Mouse (Mus musculus) liver, embryonic 13.5 days (tissue): ENCODE measurements around the gene Slc9b2. TPM values are rescaled to one million over a fixed set of nuclear protein-coding genes. Genes with fewer than 3 reads are reported as not detected.

ENCODE experiments used
- ATAC-seq: fragments of 200-750 bp; cut with Nextera tagmentation; 2 replicates; pipeline ENCODE4 v1.8.0; 2017; ENCODE audit warnings: low read depth, mild to moderate bottlenecking, moderate number of reproducible peaks, moderate library complexity
- DNase-seq: peaks from one replicate; pipeline ENCODE4 v3.0.0; 2022
- H3K27ac ChIP-seq: fragments of 300-500 bp; sonication (generic); 2 replicates; pipeline ENCODE4 v1.5.1; 2015; ENCODE audit warnings: moderate library complexity, mild to moderate bottlenecking, inconsistent platforms
- H3K27me3 ChIP-seq: fragments of 300-500 bp; sonication (generic); 2 replicates; pipeline ENCODE4 v1.6.1; 2015; ENCODE audit warnings: mild to moderate bottlenecking, inconsistent platforms
- H3K36me3 ChIP-seq: fragments of 300-500 bp; sonication (generic); 2 replicates; pipeline ENCODE4 v1.6.1; 2015; ENCODE audit warnings: mild to moderate bottlenecking, inconsistent platforms
- H3K4me1 ChIP-seq: fragments of 300-500 bp; sonication (generic); replicated peaks from 2 replicates; pipeline ENCODE4 v1.6.1; 2015; ENCODE audit warnings: inconsistent platforms
- H3K4me2 ChIP-seq: fragments of 300-500 bp; sonication (generic); 2 replicates; pipeline ENCODE4 v1.6.1; 2015; ENCODE audit warnings: inconsistent platforms, mild to moderate bottlenecking, moderate library complexity
- H3K4me3 ChIP-seq: fragments of 300-500 bp; sonication (generic); replicated peaks from 2 replicates; pipeline ENCODE4 v1.5.1; 2015; ENCODE audit warnings: mild to moderate bottlenecking, inconsistent platforms
- H3K9ac ChIP-seq: fragments of 300-500 bp; sonication (generic); 2 replicates; pipeline ENCODE4 v1.6.1; 2015; ENCODE audit warnings: mild to moderate bottlenecking, inconsistent platforms
- H3K9me3 ChIP-seq: fragments of 300-500 bp; sonication (generic); replicated peaks from 2 replicates; pipeline ENCODE4 v1.6.1; 2016; ENCODE audit warnings: inconsistent platforms
- WGBS: fragments of 180-500 bp; shearing (Covaris S2); methylation state at CpG from one replicate; pipeline ENCODE4 v1.1.7; 2015; ENCODE audit not compliant: insufficient replicate concordance; 5-methylcytosine and 5-hydroxymethylcytosine counted together
- polyA plus RNA-seq: library from polyadenylated mRNA; unstranded; fragments of >200 nt; fragmentation: Nextera tagmentation; extraction: Ambion mirVana; gene quantifications from 2 replicates; pipeline ENCODE4 v1.2.1, GENCODE M21; 2015

The Slc9b2 gene
- polyA plus RNA-seq = 0.25 and 0.51 TPM in 2 replicates

DNA sequence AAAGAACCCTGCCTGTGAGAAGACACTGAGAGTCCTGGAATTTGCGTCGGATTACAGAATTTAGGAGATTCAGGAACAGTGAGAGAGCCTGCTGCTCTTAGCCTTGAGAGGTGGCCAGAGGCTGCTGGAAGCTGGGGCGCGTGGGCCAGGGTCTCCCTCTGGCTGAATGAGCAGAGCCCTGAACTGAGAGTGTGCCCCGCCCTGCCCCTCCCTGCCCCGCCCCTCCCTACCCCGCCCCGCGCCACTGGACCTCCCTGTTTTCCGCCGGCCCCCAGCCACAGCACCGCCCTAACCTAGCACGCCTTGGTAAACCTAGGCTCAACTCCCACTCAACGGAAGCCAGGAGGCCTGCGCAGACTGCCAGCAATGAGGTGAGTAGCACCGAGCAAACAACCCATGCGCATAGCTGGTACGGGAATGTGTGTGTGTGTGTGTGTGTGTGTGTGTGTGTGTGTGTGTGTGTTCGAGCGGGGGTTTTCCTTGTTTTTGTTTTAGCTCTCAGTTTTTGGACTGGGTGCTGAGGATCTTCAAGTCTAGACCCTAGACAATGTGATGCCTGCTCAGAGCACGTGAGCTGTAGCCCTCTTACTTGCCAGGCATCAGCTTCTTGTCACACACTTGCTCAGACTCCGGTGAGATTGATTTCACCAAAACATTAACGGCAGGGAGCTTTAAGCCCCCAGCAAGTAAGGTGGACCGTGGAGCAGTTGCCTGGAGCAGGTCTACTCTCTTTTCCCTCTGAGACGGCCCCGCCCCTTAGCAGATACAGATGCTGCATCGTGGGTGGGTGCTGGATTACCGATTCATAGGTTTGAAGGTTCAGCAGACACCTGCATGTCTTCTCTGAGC, at the start of gene Slc9b2:
Slc9b2 (plus strand) TSS at position 290 of the 849 bp plus-strand sequence.
- no peak within 1 kb of the TSS for H3K9ac ChIP-seq
- ATAC-seq (peak; percentile 90), DNase-seq (peak; percentile 12)
- no peaks in the 10 kb centered on the region for H3K36me3 ChIP-seq
- H3K27me3 ChIP-seq = no peaks in the 10 kb centered on the region
- no peak within 1 kb of the TSS for H3K27ac ChIP-seq
- H3K4me1 ChIP-seq = peaks cover 11% of the 10 kb centered on the region
- H3K4me2 ChIP-seq = peak within 1 kb of the TSS; percentile 59
- H3K9me3 ChIP-seq = no peaks in the 10 kb centered on the region
- peak within 1 kb of the TSS; percentile 34 for H3K4me3 ChIP-seq
- 9% methylated on average over 28 of the region's 28 CpGs for WGBS

DNA sequence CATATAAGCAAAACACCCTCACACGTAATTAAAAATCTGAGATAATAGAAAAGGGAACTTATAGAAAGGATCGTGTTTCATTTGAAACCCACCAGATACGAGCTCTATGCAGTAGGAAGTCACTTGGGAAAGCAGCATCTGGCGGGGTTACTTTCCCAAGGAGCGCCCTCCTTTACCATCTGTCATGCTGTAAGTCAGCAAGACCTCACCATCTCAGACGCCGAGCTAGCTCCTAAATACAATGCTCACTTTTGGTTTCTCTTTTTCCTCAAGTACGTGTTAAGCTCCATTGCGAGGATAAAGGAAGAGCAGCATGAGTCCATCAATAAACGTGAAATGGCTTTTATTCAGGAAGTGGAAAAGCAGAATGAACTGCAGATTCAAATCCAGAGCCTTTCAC, 48.6 kb upstream of the Slc9b2 start:
- peaks cover 88% of the 10 kb centered on the region for H3K36me3 ChIP-seq
- DNase-seq (no peak), ATAC-seq (no peak)
- no peak overlapping the region for H3K9ac ChIP-seq
- no peak overlapping the region for H3K4me2 ChIP-seq
- H3K9me3 ChIP-seq = no peaks in the 10 kb centered on the region
- no peaks in the 10 kb centered on the region for H3K27me3 ChIP-seq
- H3K27ac ChIP-seq = no peak overlapping the region
- H3K4me3 ChIP-seq = no peak overlapping the region
- H3K4me1 ChIP-seq = no peaks in the 10 kb centered on the region
- WGBS = 91% methylated on average over 10 of the region's 10 CpGs

- H3K4me2 ChIP-seq = no peak overlapping the region
- no peak overlapping the region for H3K9ac ChIP-seq
- 94% methylated on average over 7 of the region's 7 CpGs for WGBS
- no peak overlapping the region for H3K27ac ChIP-seq
- H3K27me3 ChIP-seq = no peaks in the 10 kb centered on the region
- H3K9me3 ChIP-seq = no peaks in the 10 kb centered on the region
- H3K4me1 ChIP-seq = no peaks in the 10 kb centered on the region
- DNase-seq = no peak
- no peak overlapping the region for H3K4me3 ChIP-seq
- H3K36me3 ChIP-seq = peaks cover 95% of the 10 kb centered on the region
- no peak for ATAC-seq
Observed at GRCm38 (mm10) chr3:135260233-135260632, 47.3 kb upstream of the Slc9b2 start.

GRCm38 (mm10) chr3:135268616-135269015, 38.9 kb upstream of the Slc9b2 start:
- no peak for DNase-seq
- Histone ChIP-seq H3K27me3 (no peaks in the 10 kb centered on the region), H3K9me3 (no peaks in the 10 kb centered on the region), H3K4me1 (no peaks in the 10 kb centered on the region), H3K27ac (no peak overlapping the region), H3K36me3 (peaks cover 94% of the 10 kb centered on the region), H3K4me3 (no peak overlapping the region), H3K9ac (no peak overlapping the region), H3K4me2 (no peak overlapping the region)
- 84% methylated on average over 5 of the region's 5 CpGs for WGBS
- no peak for ATAC-seq

- ATAC-seq (peak; percentile 61), DNase-seq (no peak)
- H3K9ac ChIP-seq = no peak overlapping the region
- H3K27me3 ChIP-seq = no peaks in the 10 kb centered on the region
- no peaks in the 10 kb centered on the region for H3K4me1 ChIP-seq
- no peak overlapping the region for H3K4me3 ChIP-seq
- H3K27ac ChIP-seq = no peak overlapping the region
- peaks cover 88% of the 10 kb centered on the region for H3K36me3 ChIP-seq
- WGBS = 86% methylated on average over 10 of the region's 10 CpGs
- no peak overlapping the region for H3K4me2 ChIP-seq
- no peaks in the 10 kb centered on the region for H3K9me3 ChIP-seq
Observed at GRCm38 (mm10) chr3:135269391-135269990, 38.0 kb upstream of the Slc9b2 start.

DNA sequence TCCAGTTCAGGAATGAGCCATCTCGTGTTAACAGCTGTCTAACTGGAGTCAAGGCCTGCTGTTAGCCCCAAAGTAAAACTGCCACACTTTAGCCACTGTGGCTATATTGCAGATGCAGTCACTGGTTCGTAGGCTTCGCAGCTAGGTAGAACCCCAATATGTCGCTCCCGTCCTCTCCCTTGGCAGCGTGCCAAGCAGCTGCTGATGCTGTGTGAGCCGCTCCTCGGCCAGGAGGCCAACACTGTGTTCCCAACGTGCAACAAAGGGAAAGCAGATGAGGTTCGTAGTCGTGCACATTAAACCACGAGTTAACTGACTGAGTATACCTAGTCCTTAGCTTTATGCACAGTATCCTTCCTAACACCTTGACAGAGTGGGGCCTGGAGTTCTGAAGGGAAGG, 34.9 kb upstream of the Slc9b2 start:
- DNase-seq = no peak
- H3K4me3 ChIP-seq = no peak overlapping the region
- 86% methylated on average over 12 of the region's 12 CpGs for WGBS
- H3K9me3 ChIP-seq = no peaks in the 10 kb centered on the region
- H3K36me3 ChIP-seq = peaks cover 64% of the 10 kb centered on the region
- no peaks in the 10 kb centered on the region for H3K4me1 ChIP-seq
- no peak overlapping the region for H3K27ac ChIP-seq
- H3K4me2 ChIP-seq = no peak overlapping the region
- no peak for ATAC-seq
- no peak overlapping the region for H3K9ac ChIP-seq
- no peaks in the 10 kb centered on the region for H3K27me3 ChIP-seq

- H3K36me3 ChIP-seq = peaks cover 60% of the 10 kb centered on the region
- no peak overlapping the region for H3K27ac ChIP-seq
- H3K4me3 ChIP-seq = no peak overlapping the region
- WGBS = 89% methylated on average over 13 of the region's 13 CpGs
- DNase-seq (no peak), ATAC-seq (no peak)
- H3K27me3 ChIP-seq = no peaks in the 10 kb centered on the region
- no peak overlapping the region for H3K4me2 ChIP-seq
- H3K9ac ChIP-seq = no peak overlapping the region
- H3K9me3 ChIP-seq = no peaks in the 10 kb centered on the region
- no peaks in the 10 kb centered on the region for H3K4me1 ChIP-seq
Observed at GRCm38 (mm10) chr3:135273047-135273446, 34.5 kb upstream of the Slc9b2 start.

DNA sequence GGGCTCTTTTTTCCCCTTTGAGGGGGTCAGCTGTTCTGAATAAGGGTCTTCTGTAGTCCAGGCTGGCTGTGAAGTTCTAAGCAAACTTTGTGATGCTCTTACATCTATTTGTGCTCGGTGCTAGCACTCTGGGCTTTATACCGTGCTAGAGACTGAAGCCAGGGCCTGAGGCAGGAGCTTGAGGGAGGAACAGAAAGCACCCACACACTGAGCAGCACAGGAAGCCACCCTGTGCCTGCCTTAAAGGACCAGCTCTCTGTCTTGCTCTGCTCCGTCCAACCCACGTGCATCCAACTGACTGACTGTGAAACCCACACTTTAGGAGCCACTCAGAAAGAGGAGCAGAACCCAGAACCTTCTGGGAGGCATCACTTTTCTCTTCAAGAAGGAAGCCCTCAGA, 27.3 kb upstream of the Slc9b2 start:
- H3K27me3 ChIP-seq = no peaks in the 10 kb centered on the region
- H3K9ac ChIP-seq = no peak overlapping the region
- DNase-seq = no peak

GRCm38 (mm10) chr3:135280669-135281415, 26.7 kb upstream of the Slc9b2 start, which contains the start of gene Bdh2:
TSS of gene Bdh2 (plus strand) at chr3:135281221.
- H3K9ac ChIP-seq = no peak within 1 kb of the TSS
- H3K27me3 ChIP-seq = no peaks in the 10 kb centered on the region
- H3K4me3 ChIP-seq = no peak within 1 kb of the TSS
- 24% methylated on average over 14 of the region's 14 CpGs for WGBS
- H3K36me3 ChIP-seq = no peaks in the 10 kb centered on the region
- H3K27ac ChIP-seq = no peak within 1 kb of the TSS
- ATAC-seq = peak; percentile 51; the same call in 1 of the 2 replicates
- peak within 1 kb of the TSS; percentile 21; the same call in 1 of the 2 replicates for H3K4me2 ChIP-seq
- H3K9me3 ChIP-seq = no peaks in the 10 kb centered on the region
- peak; percentile 24 for DNase-seq
- no peaks in the 10 kb centered on the region for H3K4me1 ChIP-seq

More for the DNA sequence above, 27.3 kb upstream of the Slc9b2 start:
- 57% methylated on average over 4 of the region's 4 CpGs for WGBS
- Histone ChIP-seq H3K4me3 (no peak overlapping the region), H3K9me3 (no peaks in the 10 kb centered on the region), H3K4me2 (no peak overlapping the region), H3K36me3 (no peaks in the 10 kb centered on the region), H3K27ac (no peak overlapping the region), H3K4me1 (no peaks in the 10 kb centered on the region)
- ATAC-seq = no peak

DNA sequence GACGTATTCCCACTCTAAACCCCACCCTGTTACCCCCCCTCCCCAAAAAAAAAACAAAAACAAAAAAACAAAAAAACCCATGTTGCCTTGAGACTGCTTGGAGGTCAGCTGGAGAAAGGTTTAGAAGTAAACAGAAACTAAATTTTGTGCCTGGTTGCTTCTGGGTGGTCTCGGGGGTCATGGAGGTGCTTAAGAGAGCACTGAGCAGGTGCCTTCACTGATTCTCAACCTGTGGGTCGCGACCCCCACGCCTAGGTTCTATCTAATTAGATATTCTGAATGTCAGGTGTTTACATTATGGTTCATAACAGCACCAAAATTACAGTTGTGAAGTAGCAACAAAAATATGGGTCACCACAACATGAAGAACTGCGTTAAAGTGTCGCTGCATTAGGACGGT, 25.8 kb upstream of the Slc9b2 start:
- Histone ChIP-seq H3K9ac (no peak overlapping the region), H3K4me3 (no peak overlapping the region), H3K27me3 (no peaks in the 10 kb centered on the region), H3K4me1 (no peaks in the 10 kb centered on the region), H3K27ac (no peak overlapping the region), H3K9me3 (no peaks in the 10 kb centered on the region), H3K36me3 (no peaks in the 10 kb centered on the region), H3K4me2 (no peak overlapping the region)
- no peak for DNase-seq
- 64% methylated on average over 8 of the region's 8 CpGs for WGBS
- ATAC-seq = no peak

GRCm38 (mm10) chr3:135285256-135285655, 22.2 kb upstream of the Slc9b2 start:
- no peak overlapping the region for H3K4me2 ChIP-seq
- H3K4me3 ChIP-seq = no peak overlapping the region
- no peaks in the 10 kb centered on the region for H3K9me3 ChIP-seq
- ATAC-seq (no peak), DNase-seq (no peak)
- H3K9ac ChIP-seq = no peak overlapping the region
- 71% methylated on average over 11 of the region's 11 CpGs for WGBS
- H3K27me3 ChIP-seq = no peaks in the 10 kb centered on the region
- no peaks in the 10 kb centered on the region for H3K4me1 ChIP-seq
- no peak overlapping the region for H3K27ac ChIP-seq
- H3K36me3 ChIP-seq = no peaks in the 10 kb centered on the region
